Mouse (Mus musculus): ENCODE results near the gene Txnrd1. TPM values are rescaled to one million over a fixed set of nuclear protein-coding genes. Genes with fewer than 3 reads are reported as not detected.

Txnrd1 gene
- polyA plus RNA-seq, 2 experiments: 33.6 to 44.6 TPM

- no peak overlapping the region for H3K4me2 ChIP-seq (ENCODE audit: low read depth)
- H3K9me3 ChIP-seq (ENCODE audit: control insufficient read depth, low read length): no peaks in the 10 kb centered on the region
- no peak overlapping the region for H3K9ac ChIP-seq (replicated peaks)
- H3K4me1 ChIP-seq (replicated peaks; ENCODE audit: control insufficient read depth in 2 of 2, insufficient read depth in 2 of 2, low read length in 1 of 2): peaks cover 10 to 14% of the 10 kb centered on the region in 2 experiments
- no peak for DNase-seq (ENCODE audit: low read depth in 3 of 3, low spot score in 3 of 3)
- 73% methylated on average over 9 of the region's 9 CpGs for WGBS (ENCODE audit: insufficient replicate concordance)
- H3K27me3 ChIP-seq (ENCODE audit: control insufficient read depth, insufficient read depth, low read length): no peaks in the 10 kb centered on the region
- no peak for ATAC-seq (ENCODE audit: insufficient read depth)
- no peak for TF ChIP-seq CTCF (IDR thresholded peaks at IDR 0.05; ENCODE audit: low read depth)
- no peak for TF ChIP-seq EP300 (IDR thresholded peaks at IDR 0.05; ENCODE audit: low read depth)
- H3K27ac ChIP-seq: no peak overlapping the region
- no peaks in the 10 kb centered on the region for H3K36me3 ChIP-seq (replicated peaks; ENCODE audit: control insufficient read depth, insufficient read depth, low read depth)
- H3K4me3 ChIP-seq (ENCODE audit: insufficient read depth in 1 of 2, low read depth in 2 of 2, low read length in 2 of 2): no peak overlapping the region
Observed at GRCm38 (mm10) chr10:82816441-82816840, 17.3 kb upstream of the Txnrd1 start.

- no peaks in the 10 kb centered on the region for H3K36me3 ChIP-seq (replicated peaks; ENCODE audit: control insufficient read depth, insufficient read depth, low read depth)
- 77% methylated on average over 3 of the region's 3 CpGs for WGBS (ENCODE audit: insufficient replicate concordance)
- no peak for ATAC-seq (ENCODE audit: insufficient read depth)
Observed at GRCm38 (mm10) chr10:82817514-82817913, 16.2 kb upstream of the Txnrd1 start.

GRCm38 (mm10) chr10:82817936-82818335 is 15.8 kb upstream of the Txnrd1 start:
- no peak overlapping the region for H3K27ac ChIP-seq
- 45% methylated on average over 9 of the region's 9 CpGs for WGBS (ENCODE audit: insufficient replicate concordance)
- H3K4me1 ChIP-seq (replicated peaks; ENCODE audit: control insufficient read depth in 2 of 2, insufficient read depth in 2 of 2, low read length in 1 of 2): peaks cover 10 to 14% of the 10 kb centered on the region in 2 experiments
- DNase-seq (ENCODE audit: low read depth in 3 of 3, low spot score in 3 of 3) (no peak), ATAC-seq (ENCODE audit: insufficient read depth) (no peak)
- no peaks in the 10 kb centered on the region for H3K9me3 ChIP-seq (ENCODE audit: control insufficient read depth, low read length)
- TF ChIP-seq CTCF (IDR thresholded peaks at IDR 0.05; ENCODE audit: low read depth): no peak
- no peak for TF ChIP-seq EP300 (IDR thresholded peaks at IDR 0.05; ENCODE audit: low read depth)
- no peak overlapping the region for H3K9ac ChIP-seq (replicated peaks)
- no peaks in the 10 kb centered on the region for H3K36me3 ChIP-seq (replicated peaks; ENCODE audit: control insufficient read depth, insufficient read depth, low read depth)
- H3K27me3 ChIP-seq (ENCODE audit: control insufficient read depth, insufficient read depth, low read length): no peaks in the 10 kb centered on the region
- no peak overlapping the region for H3K4me2 ChIP-seq (ENCODE audit: low read depth)
- no peak overlapping the region for H3K4me3 ChIP-seq (ENCODE audit: insufficient read depth in 1 of 2, low read depth in 2 of 2, low read length in 2 of 2)

More at GRCm38 (mm10) chr10:82817514-82817913, 16.2 kb upstream of the Txnrd1 start:
- Histone ChIP-seq H3K27ac (no peak overlapping the region), H3K9ac (replicated peaks) (no peak overlapping the region), H3K9me3 (ENCODE audit: control insufficient read depth, low read length) (no peaks in the 10 kb centered on the region), H3K27me3 (ENCODE audit: control insufficient read depth, insufficient read depth, low read length) (no peaks in the 10 kb centered on the region), H3K4me1 (replicated peaks; ENCODE audit: control insufficient read depth in 2 of 2, insufficient read depth in 2 of 2, low read length in 1 of 2) (peaks cover 10 to 14% of the 10 kb centered on the region in 2 experiments), H3K4me3 (ENCODE audit: insufficient read depth in 1 of 2, low read depth in 2 of 2, low read length in 2 of 2) (no peak overlapping the region), H3K4me2 (ENCODE audit: low read depth) (no peak overlapping the region)
- no peak for DNase-seq (ENCODE audit: low read depth in 3 of 3, low spot score in 3 of 3)
- TF ChIP-seq EP300 (IDR thresholded peaks at IDR 0.05; ENCODE audit: low read depth) (no peak), CTCF (IDR thresholded peaks at IDR 0.05; ENCODE audit: low read depth) (no peak)

DNA sequence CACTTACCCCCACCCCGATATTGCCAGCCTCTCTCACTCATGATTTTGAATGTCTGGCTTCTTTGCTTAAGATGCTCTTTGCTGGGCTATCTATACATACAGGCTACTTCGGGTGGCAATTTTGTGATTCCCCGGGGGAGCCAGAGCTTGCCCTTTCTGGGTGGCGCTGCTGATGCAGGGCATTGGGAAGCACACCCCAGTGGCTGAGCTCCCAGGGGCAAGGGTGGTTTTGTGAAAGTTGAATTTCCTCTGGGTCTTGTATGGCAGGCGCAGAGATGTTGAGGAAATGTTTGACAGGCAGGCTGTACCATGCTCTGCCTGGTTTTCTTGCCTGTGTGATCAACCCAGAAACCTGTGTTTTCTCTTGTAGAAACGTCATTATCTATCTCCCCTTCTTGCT is 15.1 kb upstream of the Txnrd1 start:
- Histone ChIP-seq H3K9ac (replicated peaks) (no peak overlapping the region), H3K9me3 (ENCODE audit: control insufficient read depth, low read length) (no peaks in the 10 kb centered on the region), H3K4me1 (replicated peaks; ENCODE audit: control insufficient read depth in 2 of 2, insufficient read depth in 2 of 2, low read length in 1 of 2) (peaks cover 10% of the 10 kb centered on the region in 2 experiments), H3K4me2 (ENCODE audit: low read depth) (no peak overlapping the region), H3K27ac (no peak overlapping the region), H3K36me3 (replicated peaks; ENCODE audit: control insufficient read depth, insufficient read depth, low read depth) (no peaks in the 10 kb centered on the region), H3K27me3 (ENCODE audit: control insufficient read depth, insufficient read depth, low read length) (no peaks in the 10 kb centered on the region), H3K4me3 (ENCODE audit: insufficient read depth in 1 of 2, low read depth in 2 of 2, low read length in 2 of 2) (no peak overlapping the region)
- DNase-seq (ENCODE audit: low read depth in 3 of 3, low spot score in 3 of 3) (no peak), ATAC-seq (ENCODE audit: insufficient read depth) (no peak)
- WGBS (ENCODE audit: insufficient replicate concordance): 68% methylated on average over 6 of the region's 6 CpGs
- TF ChIP-seq EP300 (IDR thresholded peaks at IDR 0.05; ENCODE audit: low read depth) (no peak), CTCF (IDR thresholded peaks at IDR 0.05; ENCODE audit: low read depth) (no peak)

DNA sequence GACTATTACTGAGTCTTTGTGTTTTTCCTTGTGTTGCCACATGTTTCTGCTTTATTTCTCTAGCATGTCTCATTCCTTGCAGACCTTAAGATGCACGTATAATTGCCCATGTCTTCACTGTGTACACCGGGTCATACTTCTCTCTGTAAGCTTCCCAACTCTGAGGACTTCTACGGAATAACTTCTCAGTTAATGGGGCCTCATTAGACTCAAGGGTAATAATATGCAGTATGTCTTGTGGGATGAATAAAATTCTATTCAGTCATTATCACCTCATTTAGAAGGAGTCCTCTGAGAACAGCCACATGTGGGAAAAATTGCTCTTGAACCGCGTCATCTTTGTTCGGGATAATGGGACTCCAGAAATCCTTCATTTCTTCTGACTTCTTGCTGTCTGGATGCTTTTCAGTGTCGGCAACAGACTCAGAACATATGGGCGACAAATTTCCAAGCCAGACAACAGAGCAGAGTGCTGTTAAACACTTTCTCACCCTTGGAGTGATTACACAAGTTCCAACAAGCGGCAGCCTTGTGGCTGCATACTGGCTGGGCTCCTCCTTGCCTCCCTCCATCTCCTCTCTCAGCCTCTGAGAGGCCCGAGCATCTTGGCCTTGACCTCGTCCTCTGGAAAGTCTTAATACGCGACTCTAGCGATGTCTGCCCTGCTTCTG is 10.5 kb upstream of the Txnrd1 start:
- ATAC-seq (ENCODE audit: insufficient read depth): no peak
- TF ChIP-seq CTCF (IDR thresholded peaks at IDR 0.05; ENCODE audit: low read depth): no peak
- no peak for TF ChIP-seq EP300 (IDR thresholded peaks at IDR 0.05; ENCODE audit: low read depth)
- H3K4me3 ChIP-seq (ENCODE audit: insufficient read depth in 1 of 2, low read depth in 2 of 2, low read length in 2 of 2): no peak overlapping the region
- no peak overlapping the region for H3K27ac ChIP-seq
- no peaks in the 10 kb centered on the region for H3K27me3 ChIP-seq (ENCODE audit: control insufficient read depth, insufficient read depth, low read length)
- 69% methylated on average over 14 of the region's 14 CpGs for WGBS (ENCODE audit: insufficient replicate concordance)
- H3K4me1 ChIP-seq (replicated peaks; ENCODE audit: control insufficient read depth in 2 of 2, insufficient read depth in 2 of 2, low read length in 1 of 2): no peaks in the 10 kb centered on the region
- H3K9ac ChIP-seq (replicated peaks): no peak overlapping the region
- DNase-seq (ENCODE audit: low read depth in 3 of 3, low spot score in 3 of 3): no peak
- no peak overlapping the region for H3K4me2 ChIP-seq (ENCODE audit: low read depth)
- no peaks in the 10 kb centered on the region for H3K9me3 ChIP-seq (ENCODE audit: control insufficient read depth, low read length)
- H3K36me3 ChIP-seq (replicated peaks; ENCODE audit: control insufficient read depth, insufficient read depth, low read depth): no peaks in the 10 kb centered on the region

Measured in liver, embryonic 14.5 days (tissue).